Mouse (Mus musculus) left cerebral cortex, postnatal 10 days (tissue): ENCODE results near the gene Card14. TPM values are rescaled to one million over a fixed set of nuclear protein-coding genes. Genes with fewer than 3 reads are reported as not detected.

Experiments used
- DNase-seq, 2 experiments: peaks; one replicate each; pipeline ENCODE4 v3.0.0; 2021 to 2022; ENCODE audit warnings: low spot score in 2 of 2, mixed read lengths in 1 of 2; ENCODE audit errors: extremely low spot score in 1 of 2
- intact Hi-C: fragments of 180-260 bp; cut with DNase I; formaldehyde crosslinking; loops from one replicate; pipeline ENCODE4 v1.15.1; 2025
- microRNA-seq: library from miRNA; unstranded; fragments of <30 nt; microRNA quantifications from one replicate; pipeline ENCODE4 v1.2.0, GENCODE M21; 2022
- total RNA-seq, 2 experiments: library from RNA; stranded (reverse); gene quantifications; 2 replicates each; pipeline ENCODE4 v1.2.3; 2021

Gene Card14
- total RNA-seq, 2 experiments from 2014 or later: 0.32 to 0.34 TPM

DNA sequence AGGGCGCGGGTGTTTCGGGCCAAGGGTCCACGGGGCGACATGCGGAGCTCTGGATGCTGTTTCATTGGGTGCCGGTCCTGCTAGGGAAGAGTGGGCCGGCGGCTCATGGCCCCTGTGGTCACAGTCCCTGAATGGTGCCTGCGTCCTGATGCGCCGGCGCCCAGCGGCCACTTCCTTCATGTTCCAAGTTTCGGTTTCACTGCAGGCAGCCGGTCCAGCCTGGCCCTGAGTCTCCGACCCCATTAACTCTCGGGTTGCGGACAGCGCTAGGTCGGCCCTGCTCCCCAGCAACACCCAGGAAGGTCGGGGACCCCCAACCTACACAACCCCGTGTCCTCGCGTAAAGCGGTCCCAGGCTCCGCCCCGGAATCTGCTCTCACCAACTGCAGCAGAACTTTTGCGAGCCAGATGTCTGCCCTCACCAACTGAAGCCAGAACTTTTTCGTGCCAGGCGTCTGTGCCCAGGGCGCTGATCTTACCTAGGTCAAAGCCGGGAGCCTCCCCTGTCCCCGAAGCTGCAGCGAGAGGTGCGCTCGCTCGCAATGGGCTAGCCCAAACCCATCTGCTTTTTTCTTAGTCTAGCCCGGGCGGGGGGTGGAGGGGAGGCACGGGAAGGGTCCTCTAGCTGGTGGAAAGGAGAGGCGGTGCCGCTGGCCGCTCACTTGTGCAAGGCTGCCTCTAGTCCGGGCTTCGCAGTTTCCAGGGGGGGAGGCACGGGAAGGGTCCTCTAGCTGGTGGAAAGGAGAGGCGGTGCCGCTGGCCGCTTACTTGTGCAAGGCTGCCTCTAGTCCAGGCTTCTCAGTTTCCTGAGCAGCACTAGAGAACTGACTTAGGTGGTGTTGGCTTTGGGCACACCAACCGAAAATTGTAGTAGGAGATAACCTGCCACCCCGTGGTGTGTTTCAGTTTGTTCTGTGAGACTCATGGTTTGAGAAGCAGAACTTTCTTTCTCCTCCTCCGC, 83.0 kb downstream of the Card14 start:
- intact Hi-C loops: no loop called here
- DNase-seq: peak; percentile 13 to 69

DNA sequence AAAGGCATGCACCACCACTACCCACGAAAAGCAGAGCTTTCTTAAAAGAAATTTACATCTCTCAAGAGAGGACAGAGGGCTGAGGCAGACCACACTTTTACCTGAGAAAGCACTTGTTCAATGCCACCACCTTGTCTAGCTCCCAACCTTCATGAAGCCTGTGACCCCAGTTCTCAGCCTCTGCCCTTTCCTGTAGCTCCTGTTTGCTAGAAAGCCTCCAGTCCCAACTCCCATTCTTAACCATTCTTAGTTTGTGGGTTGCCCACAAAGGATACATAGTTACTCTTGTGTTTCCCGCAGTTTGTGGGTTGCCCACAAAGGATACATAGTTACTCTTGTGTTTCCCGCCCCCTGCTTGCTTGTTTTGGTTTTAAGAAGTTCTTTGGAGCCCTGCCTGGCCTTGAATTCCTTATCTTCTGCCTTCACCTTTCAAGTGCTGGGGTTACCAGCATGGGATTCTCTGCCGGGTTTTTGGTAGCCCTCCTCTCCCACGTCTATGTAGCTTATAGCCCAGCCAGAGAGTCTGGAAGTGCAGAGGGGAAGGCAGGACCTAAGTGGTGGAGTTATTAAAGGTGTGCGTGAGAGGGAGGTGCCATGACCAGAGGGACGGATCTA, 83.9 kb downstream of the Card14 start:
- intact Hi-C loops: no loop called here
- DNase-seq: no peak

- intact Hi-C loops: no loop called here
- DNase-seq: peak in 1 of 2 experiments; percentile 72
Observed at GRCm38 (mm10) chr11:119392001-119392614, 84.5 kb downstream of the Card14 start.

DNA sequence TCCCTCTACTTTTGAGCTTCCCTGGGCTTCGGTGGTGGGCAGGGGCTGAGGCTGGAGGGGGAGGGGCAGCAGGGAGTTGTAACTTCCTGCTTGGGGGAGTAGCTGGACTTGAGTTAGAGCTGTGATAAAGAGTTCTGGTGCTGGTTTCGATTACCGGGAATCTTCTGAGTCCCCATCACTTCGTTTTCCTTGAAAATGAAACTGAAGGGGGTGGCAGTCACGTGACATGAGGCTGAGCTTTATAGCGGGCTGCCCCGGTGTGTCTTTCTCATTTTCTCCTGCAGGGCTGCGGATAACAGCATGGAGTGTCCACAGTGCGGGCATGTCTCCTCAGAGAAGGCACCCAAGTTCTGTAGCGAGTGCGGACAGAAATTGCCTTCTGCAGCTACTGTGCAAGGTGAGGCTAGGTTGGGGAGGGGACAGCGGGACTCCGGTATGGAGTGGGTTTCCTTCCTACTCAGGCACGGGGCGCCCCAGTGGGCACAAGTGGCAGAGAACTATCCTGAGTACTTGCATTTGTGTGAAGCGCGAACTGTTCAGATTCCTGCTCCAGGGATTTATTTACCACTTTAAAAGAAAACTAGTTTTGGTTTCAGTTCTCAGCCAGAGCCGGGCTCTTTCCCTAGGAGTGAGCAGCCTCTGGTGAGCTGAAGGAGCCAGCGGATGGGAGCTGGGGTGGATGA, 85.4 kb downstream of the Card14 start, which contains the start of gene Rnf213:
Rnf213 (plus strand) TSS at position 301 of the 683 bp plus-strand sequence.
- intact Hi-C loops: no loop called here
- peak in 1 of 2 experiments; percentile 64 for DNase-seq

- DNase-seq: no peak
- intact Hi-C loops: no loop called here
Observed at GRCm38 (mm10) chr11:119393483-119393804, 85.9 kb downstream of the Card14 start.

DNA sequence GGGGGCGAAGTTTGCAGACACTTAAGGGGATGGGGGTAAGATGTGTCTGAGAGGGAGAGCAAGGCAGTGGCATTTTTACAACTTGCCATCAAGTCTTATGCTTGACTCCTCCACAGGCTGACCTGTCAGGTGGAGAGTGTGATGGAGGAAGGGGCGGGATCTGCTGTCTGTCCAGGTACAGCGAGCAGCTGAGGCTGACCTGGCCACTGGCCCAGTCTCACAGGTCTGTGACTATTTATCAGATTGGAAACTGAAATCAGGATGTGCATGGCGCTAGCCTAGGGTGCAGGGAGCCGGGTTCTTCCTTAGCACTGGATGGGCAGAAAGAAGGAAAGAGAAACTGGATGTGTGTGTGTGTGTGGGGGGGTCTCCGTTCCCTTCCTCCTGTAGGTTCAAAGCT, 86.6 kb downstream of the Card14 start:
- intact Hi-C loops: no loop called here

More for the DNA sequence above, 86.6 kb downstream of the Card14 start:
- DNase-seq: no peak

Small RNA genes lying within 50 kb of the gene (microRNA-seq; reads per million reads assigned to microRNA genes)
- gene Mir1932: not detected

Other genes starting within 250 kb of the Card14 start
- 10 to 100 TPM; 54.4 to 56.9 TPM for gene Cbx4, start 221.5 kb upstream of the Card14 start, total RNA-seq
- 100 to 1,000 TPM in 1 of 2 experiments, 10 to 100 TPM in 1; 98.2 to 108 TPM for gene Tbc1d16, start 79.3 kb upstream of the Card14 start, total RNA-seq
- gene Ccdc40, start 79.2 kb upstream of the Card14 start, total RNA-seq: 1 to 10 TPM; 3.0 to 3.7 TPM
- 100 to 1,000 TPM; 108 to 124 TPM for gene Gaa, start 39.9 kb upstream of the Card14 start, total RNA-seq
- 10 to 100 TPM; 92.3 to 98.1 TPM for gene Eif4a3, start 7.7 kb upstream of the Card14 start, total RNA-seq
- 1 to 10 TPM; 4.7 to 6.0 TPM for gene Sgsh, start 47.8 kb downstream of the Card14 start, total RNA-seq
- gene Slc26a11, start 47.8 kb downstream of the Card14 start, total RNA-seq: 1 to 10 TPM; 4.6 to 5.2 TPM
- 1 to 10 TPM; 2.2 to 3.2 TPM for gene Rnf213, start 85.3 kb downstream of the Card14 start, total RNA-seq
- 10 to 100 TPM; 23.6 to 25.8 TPM for gene Endov, start 183.6 kb downstream of the Card14 start, total RNA-seq
- 10 to 100 TPM; 53.0 to 60.4 TPM for gene Nptx1, start 240.0 kb downstream of the Card14 start, total RNA-seq